Mouse (Mus musculus) cortical plate, adult 2 months (tissue): ENCODE measurements around the gene Tspan15.

Source experiments
- CTCF ChIP-seq: fragments of 200-500 bp; IDR thresholded peaks from 2 replicates; pipeline ENCODE4 v1.5.1; 2011; ENCODE audit warnings: mild to moderate bottlenecking, control low read depth, low read length; ENCODE audit not compliant: insufficient read depth; ENCODE audit errors: extremely low read depth
- POLR2A ChIP-seq: fragments of 200-500 bp; IDR thresholded peaks from 2 replicates; pipeline ENCODE4 v1.6.1; 2011; ENCODE audit warnings: mild to moderate bottlenecking, low read length, control low read depth; ENCODE audit not compliant: insufficient read depth; ENCODE audit errors: extremely low read depth

- TF ChIP-seq POLR2A, result no peak
- TF ChIP-seq CTCF, result no peak
These were observed 5.2 kb downstream of the Tspan15 start for GRCm38 (mm10) chr10:62225839-62226238.
